Mouse (Mus musculus) 3134 (cell line): ENCODE measurements at regions not wholly inside any gene's neighbourhood (a gene's known extent, or its start where the extent isn't known, plus 50 kb on each side); places are given as distances from the start of the nearest gene placed in this dataset.

Experiments
- DNase-seq: peaks from one replicate; pipeline ENCODE4 v3.0.0-alpha.2; 2011; ENCODE audit warnings: low spot score; ENCODE audit not compliant: insufficient read length; ENCODE audit errors: extremely low read depth

GRCm38 (mm10) chr5:74943737-74944403 lies 100.7 kb downstream of the Chic2 start:
- DNase-seq = peak; percentile 84

- no peak for DNase-seq
Measured at GRCm38 (mm10) chr5:74941426-74941825, 103.1 kb downstream of the Chic2 start.

- no peak for DNase-seq
Measured at GRCm38 (mm10) chr5:74937416-74937940, 107.1 kb downstream of the Chic2 start.

GRCm38 (mm10) chr5:74936087-74936486 lies 108.5 kb downstream of the Chic2 start:
- peak; percentile 52 for DNase-seq

GRCm38 (mm10) chr5:74935676-74936075 lies 108.9 kb downstream of the Chic2 start:
- peak; percentile 39 for DNase-seq

GRCm38 (mm10) chr5:74933276-74933675 lies 111.3 kb downstream of the Chic2 start:
- DNase-seq = no peak

- no peak for DNase-seq
Measured at GRCm38 (mm10) chr5:74932206-74932605, 112.4 kb downstream of the Chic2 start.

GRCm38 (mm10) chr5:74931765-74932164 lies 112.8 kb downstream of the Chic2 start:
- DNase-seq = no peak

GRCm38 (mm10) chr5:74927543-74927942 lies 117.0 kb downstream of the Chic2 start:
- DNase-seq = no peak

GRCm38 (mm10) chr5:74925769-74926168 lies 118.8 kb downstream of the Chic2 start:
- peak; percentile 68 for DNase-seq

- no peak for DNase-seq
Measured at GRCm38 (mm10) chr5:74924031-74924533, 120.5 kb downstream of the Chic2 start.

GRCm38 (mm10) chr5:74923337-74923736 lies 121.2 kb downstream of the Chic2 start:
- DNase-seq = no peak

- DNase-seq = no peak
Measured at GRCm38 (mm10) chr5:74922881-74923280, 121.7 kb downstream of the Chic2 start.

GRCm38 (mm10) chr5:74920939-74921338 lies 123.6 kb downstream of the Chic2 start:
- DNase-seq = no peak

- no peak for DNase-seq
Measured at GRCm38 (mm10) chr5:74920490-74920889, 124.1 kb downstream of the Chic2 start.

- DNase-seq = no peak
Measured at GRCm38 (mm10) chr5:74905504-74906061, 139.0 kb downstream of the Chic2 start.

GRCm38 (mm10) chr5:74904927-74905503 lies 139.6 kb downstream of the Chic2 start:
- no peak for DNase-seq

GRCm38 (mm10) chr5:74904327-74904726 lies 140.2 kb downstream of the Chic2 start:
- no peak for DNase-seq

- peak; percentile 50 for DNase-seq
Measured at GRCm38 (mm10) chr5:74903711-74904110, 140.9 kb downstream of the Chic2 start.

- DNase-seq = peak; percentile 67
Measured at GRCm38 (mm10) chr5:74897133-74897532, 147.4 kb downstream of the Chic2 start.

GRCm38 (mm10) chr5:74893276-74893675 lies 151.3 kb downstream of the Chic2 start:
- DNase-seq = no peak

GRCm38 (mm10) chr5:74891541-74891940 lies 153.0 kb downstream of the Chic2 start:
- DNase-seq = no peak
